Mouse (Mus musculus): Measurements from ENCODE around the gene Lypd6b.

Gene Lypd6b

DNA sequence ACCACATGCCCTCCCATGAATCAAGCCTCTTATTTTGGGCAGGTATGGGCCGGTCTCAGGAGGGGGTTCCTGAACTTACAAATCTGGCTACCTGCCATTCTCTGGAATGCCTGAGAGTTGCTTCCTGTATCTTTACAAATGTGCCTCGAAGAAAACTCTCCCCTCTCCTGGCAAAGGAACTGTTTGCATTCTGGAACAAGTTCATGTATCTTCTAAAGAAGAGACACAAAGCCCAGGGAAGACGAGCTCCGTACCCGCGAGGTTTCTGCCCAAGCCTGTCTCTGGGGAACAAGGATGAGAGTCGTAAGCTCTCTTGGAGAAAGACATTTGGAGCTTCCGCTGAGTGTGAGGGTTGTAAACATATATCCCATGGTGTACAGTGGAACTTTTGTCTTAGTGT lies 150.8 kb downstream of the Lypd6b start:
- DNase-seq (ENCODE audit: low read depth, low spot score): no peak

DNA sequence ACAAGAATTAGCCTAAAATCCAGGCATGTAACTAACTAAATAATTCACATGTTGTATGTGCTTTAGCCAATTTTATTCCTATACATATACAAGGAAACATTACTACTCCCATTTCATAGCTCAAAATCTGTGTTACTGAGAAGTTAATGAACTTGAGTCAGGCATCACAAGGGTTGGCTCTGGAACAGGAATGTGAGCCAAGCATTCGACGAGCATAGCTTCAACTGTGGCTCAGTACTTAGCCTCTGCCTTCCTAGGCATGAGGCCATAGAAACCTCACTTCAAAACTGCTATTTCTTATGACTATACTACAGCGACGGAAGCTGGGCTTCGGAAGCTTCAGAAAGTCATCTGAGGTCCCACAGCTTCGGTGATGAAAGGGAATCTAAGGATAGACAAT lies 152.9 kb downstream of the Lypd6b start:
- no peak for DNase-seq (ENCODE audit: low read depth, low spot score)

- DNase-seq (ENCODE audit: low read depth, low spot score): no peak
These were observed 154.6 kb downstream of the Lypd6b start for GRCm38 (mm10) chr2:49942100-49942499.

- peak; percentile 58 for DNase-seq (ENCODE audit: low read depth, low spot score)
These were observed 164.2 kb downstream of the Lypd6b start for GRCm38 (mm10) chr2:49951681-49952080.

DNA sequence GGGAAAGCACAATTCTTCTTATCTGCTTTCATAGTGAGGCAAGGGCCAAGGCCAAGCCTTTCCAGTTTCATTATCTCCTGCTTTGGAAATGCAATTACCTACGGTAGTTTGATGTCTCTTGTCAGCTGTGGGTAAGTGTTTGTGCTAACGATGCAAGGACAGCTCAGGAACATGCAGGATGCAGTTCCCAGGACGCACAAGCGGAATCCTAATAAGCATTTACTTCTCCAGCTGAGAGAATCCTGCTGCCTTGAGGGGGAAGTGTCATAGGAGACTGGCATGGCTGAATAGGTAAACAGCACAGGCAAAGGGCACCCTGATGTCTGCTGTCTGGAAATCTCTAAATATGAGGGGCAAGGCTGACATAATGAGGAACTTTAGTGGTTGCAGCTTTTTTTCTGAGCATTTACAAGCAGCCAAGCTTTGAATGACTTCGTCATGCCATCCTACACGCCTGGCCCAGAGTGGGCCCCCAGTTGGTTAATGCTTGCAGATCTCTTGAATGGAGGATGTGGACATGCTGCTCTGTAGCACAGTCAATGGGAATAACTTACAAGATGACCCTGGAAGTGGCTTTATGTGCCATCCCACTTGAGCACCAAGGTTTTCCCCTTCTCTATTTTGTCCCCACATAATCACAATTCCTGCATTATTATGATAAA lies 165.3 kb downstream of the Lypd6b start:
- DNase-seq (ENCODE audit: low read depth, low spot score): no peak

DNA sequence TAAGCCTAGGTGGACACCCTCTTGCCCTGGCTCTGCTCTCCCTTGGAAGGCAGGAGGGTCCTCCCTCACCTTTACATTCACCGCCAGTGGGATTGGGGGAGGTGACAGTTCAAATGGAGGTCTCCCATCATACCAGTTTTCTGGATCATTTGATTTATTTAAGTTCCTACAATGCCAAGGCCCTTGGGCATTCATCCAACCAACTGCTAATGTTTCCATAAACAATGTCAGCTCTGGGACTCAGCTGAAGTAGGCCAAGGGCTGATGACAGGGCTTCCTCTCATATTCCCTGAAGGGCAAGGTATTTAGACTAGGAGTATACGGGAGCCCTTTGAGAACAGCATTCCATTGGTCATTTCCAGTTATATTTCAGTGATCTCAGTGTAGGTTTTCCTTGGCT lies 170.0 kb downstream of the Lypd6b start:
- no peak for DNase-seq (ENCODE audit: low read depth, low spot score)

- DNase-seq (ENCODE audit: low read depth, low spot score): no peak
These were observed 174.5 kb downstream of the Lypd6b start for GRCm38 (mm10) chr2:49961991-49962390.

GRCm38 (mm10) chr2:49964899-49965298 lies 177.4 kb downstream of the Lypd6b start:
- DNase-seq (ENCODE audit: low read depth, low spot score): no peak

DNA sequence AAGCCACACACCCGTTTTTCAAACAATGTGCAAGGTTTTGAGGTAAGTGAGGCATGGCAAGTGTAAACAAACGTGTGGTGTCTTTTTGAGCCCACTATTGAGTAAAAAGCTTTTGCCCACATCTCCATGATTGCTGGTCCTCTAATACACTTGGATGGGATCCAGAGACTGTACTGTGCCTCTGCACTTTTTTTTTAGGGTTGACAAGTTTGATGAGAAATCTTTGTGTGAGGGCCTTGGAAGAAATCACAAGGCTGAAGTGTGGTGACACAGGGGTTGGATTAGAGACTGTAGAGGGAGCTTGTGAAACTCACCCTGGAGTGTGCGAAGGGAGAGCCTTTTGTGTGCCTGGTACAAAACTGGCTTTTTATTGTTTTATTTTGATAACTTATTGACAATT lies 180.3 kb downstream of the Lypd6b start:
- no peak for DNase-seq (ENCODE audit: low read depth, low spot score)

GRCm38 (mm10) chr2:49970990-49971389 lies 183.5 kb downstream of the Lypd6b start:
- DNase-seq (ENCODE audit: low read depth, low spot score): peak; percentile 69

GRCm38 (mm10) chr2:49978606-49979005 lies 191.1 kb downstream of the Lypd6b start:
- DNase-seq (ENCODE audit: low read depth, low spot score): no peak

DNA sequence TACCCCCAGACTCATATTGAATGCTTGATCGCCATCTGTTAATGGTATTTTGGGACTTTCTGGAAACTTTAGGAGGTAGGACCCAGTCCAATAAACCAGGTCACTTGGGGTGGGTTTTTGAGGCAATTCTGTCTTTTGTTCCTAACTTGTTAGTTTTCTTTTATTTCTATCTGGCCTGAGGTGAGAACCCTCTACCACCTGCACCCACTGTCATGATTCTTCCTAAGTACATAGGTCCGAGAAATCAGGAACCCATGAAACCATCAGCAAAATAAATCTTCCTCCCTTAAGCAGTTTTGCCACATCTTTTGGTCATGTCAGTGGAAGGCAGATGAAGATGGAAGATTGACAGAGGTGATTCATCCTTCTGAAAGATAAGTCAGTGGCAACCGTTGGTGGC lies 192.5 kb downstream of the Lypd6b start:
- DNase-seq (ENCODE audit: low read depth, low spot score): no peak

GRCm38 (mm10) chr2:49983021-49983420 lies 195.5 kb downstream of the Lypd6b start:
- no peak for DNase-seq (ENCODE audit: low read depth, low spot score)

DNA sequence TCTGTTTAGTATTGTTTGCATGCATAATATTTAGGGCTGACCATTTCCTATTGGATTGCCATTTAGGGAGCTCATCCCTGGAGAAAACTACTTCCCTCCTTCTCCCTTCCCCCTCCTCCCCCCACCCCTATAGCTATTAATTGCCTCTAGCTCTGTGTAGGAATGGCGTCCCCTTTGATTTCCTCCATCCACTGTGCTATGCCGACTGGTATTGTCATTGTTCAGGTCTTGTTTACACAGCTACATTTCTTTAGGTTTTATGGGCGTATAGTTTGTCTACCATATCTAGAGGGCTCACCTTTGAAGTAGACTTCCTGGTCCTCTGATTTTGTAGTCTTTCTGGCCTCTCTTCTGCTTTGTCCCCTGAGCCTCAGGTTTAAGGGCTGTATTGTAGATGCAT lies 197.3 kb downstream of the Lypd6b start:
- no peak for DNase-seq (ENCODE audit: low read depth, low spot score)

GRCm38 (mm10) chr2:49995841-49996240 lies 208.4 kb downstream of the Lypd6b start:
- DNase-seq (ENCODE audit: low read depth, low spot score): no peak

GRCm38 (mm10) chr2:49997216-49997615 lies 209.7 kb downstream of the Lypd6b start:
- DNase-seq (ENCODE audit: low read depth, low spot score): no peak
